Mouse (Mus musculus) embryo, embryonic 11.5 days (tissue): ENCODE measurements around the gene Ppcs.

ENCODE experiments used
- DNase-seq: peaks from one replicate; pipeline ENCODE4 v3.0.0-alpha.2; 2012; ENCODE audit warnings: low read depth, low spot score

Gene Ppcs

GRCm38 (mm10) chr4:119417894-119418293 is 4.3 kb downstream of the Ppcs start:
- DNase-seq = no peak

GRCm38 (mm10) chr4:119417270-119417669 is 5.0 kb downstream of the Ppcs start:
- no peak for DNase-seq

DNA sequence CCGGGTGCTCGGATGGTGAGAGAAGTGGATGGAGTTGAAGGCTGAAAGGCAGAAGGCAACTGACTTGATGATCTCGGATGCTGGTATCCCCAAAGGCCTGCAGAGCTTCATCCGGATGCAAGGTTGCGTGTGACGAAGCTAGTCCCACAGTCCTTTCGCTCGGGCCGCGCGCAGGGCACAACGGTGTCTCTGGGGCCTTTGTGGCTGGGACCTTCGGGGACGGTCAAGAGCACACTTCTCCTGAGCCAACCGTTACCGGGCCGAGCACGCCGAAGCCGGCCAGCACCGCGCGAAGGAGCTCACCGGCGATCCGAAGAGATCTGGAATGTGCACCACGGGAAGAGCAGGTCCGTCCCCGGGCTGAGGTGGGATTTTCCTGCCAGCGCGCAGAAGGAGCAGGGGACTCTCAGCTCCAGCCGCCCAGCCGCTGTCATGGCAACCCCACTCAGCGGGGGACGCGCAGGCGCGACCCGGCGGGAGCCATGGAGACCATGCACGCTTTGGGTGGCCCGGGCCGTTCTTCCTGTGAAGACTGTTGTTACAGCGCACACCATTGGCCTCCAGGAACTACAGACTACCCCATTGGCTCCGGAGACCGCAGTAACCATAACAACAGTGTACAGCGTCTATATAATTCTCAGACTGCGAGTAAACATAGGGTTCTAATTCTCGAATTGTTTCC is 7.0 kb downstream of the Ppcs start, which contains the start of gene Ccdc30:
Gene Ccdc30 (minus strand): TSS at position 450 of the 682 bp plus-strand sequence.
- DNase-seq = peak; percentile 89

DNA sequence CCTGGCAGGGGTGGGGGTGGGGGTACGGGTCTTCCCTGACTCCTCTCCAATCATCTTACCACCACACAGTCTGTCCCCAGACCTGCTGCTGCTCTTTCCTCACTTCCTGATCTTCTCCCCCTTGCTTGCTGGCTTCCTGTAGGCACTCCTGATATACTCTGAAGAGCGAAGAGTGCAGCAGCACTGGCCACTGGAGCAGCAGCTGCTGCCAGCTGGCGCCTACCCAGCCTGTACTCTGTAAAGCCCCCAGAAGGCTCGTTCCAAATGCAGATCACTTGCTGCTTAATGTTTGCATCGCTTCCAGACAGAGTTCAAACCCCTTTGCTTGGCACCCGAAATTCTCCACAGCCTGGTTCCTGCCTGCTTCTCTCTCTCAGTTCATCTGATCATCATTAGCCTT is 9.4 kb downstream of the Ppcs start:
- no peak for DNase-seq

DNA sequence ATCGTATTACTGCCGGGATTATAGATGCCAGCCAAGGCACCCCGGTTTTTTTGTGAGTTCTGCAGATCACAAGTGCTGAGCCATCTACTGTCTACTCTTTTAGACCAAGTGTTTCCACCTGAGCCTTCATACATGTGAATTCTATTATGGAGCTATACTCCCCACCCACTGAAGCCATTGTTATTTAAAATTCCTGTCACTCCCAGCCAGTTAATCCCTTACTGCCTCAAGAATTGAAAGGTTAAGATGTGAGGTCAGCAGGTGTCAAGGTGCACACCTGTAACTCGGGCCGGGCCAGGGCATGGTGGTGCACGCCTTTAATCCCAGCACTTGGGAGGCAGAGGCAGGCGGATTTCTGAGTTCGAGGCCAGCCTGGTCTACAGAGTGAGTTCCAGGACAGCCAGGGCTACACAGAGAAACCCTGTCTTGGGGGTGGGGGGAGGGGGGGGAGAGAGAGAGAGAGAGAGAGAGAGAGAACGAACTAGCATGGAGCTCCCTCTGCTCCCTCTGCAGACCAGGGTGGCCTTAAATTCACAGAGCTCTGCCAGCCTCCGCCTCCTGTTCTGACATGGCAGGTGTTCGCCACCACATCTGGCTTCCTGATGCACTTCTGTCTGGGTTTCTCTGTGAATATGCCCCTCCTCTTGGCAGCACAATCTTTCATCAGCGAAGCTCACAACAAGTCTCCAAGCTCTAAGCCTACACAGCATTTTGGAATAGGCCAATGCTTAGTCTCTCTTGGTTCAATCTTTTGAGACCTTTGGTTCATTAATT is 10.2 kb downstream of the Ppcs start:
- no peak for DNase-seq

- DNase-seq = no peak
These were observed 18.8 kb downstream of the Ppcs start for GRCm38 (mm10) chr4:119403431-119403830.

GRCm38 (mm10) chr4:119400896-119401295 is 21.3 kb downstream of the Ppcs start:
- no peak for DNase-seq

DNA sequence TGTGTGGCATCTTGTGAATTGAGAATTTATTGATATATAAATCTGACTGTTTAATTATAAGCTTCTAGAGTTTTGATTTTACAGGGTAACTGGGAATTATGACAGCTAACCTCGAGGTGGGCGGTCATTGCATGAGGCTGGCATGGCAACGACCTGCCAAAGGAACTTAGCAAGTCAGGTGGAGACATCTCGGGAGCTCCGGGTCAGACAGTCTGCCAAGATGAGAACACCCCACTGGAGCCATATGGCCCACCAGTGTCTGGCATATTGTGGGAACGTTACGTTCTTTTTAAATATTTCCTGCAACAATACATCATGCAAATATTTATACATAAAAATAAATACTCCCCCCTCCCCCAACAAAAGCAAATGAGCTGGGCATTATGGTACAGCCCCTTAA is 23.5 kb downstream of the Ppcs start:
- DNase-seq = no peak

GRCm38 (mm10) chr4:119390369-119390768 is 31.9 kb downstream of the Ppcs start:
- DNase-seq = peak; percentile 8

DNA sequence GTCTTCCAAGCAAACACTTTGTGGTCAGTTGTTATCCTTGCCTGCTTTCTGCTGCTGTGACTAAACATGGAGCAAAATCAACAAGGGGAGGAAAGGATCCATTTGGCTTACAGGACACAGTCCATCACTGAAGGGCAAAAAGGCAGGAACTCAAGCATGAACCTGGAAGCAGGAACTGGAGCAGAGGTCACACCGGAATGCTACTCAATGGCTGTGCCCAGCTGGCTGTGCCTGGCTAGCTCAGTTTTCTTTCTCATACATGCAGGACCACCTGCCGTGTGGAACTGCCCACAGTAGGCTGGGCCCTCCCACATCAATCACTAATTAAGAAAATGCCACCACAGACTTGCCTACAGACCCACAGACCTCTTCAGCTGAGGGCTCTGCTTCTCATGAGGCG is 33.0 kb downstream of the Ppcs start:
- no peak for DNase-seq

DNA sequence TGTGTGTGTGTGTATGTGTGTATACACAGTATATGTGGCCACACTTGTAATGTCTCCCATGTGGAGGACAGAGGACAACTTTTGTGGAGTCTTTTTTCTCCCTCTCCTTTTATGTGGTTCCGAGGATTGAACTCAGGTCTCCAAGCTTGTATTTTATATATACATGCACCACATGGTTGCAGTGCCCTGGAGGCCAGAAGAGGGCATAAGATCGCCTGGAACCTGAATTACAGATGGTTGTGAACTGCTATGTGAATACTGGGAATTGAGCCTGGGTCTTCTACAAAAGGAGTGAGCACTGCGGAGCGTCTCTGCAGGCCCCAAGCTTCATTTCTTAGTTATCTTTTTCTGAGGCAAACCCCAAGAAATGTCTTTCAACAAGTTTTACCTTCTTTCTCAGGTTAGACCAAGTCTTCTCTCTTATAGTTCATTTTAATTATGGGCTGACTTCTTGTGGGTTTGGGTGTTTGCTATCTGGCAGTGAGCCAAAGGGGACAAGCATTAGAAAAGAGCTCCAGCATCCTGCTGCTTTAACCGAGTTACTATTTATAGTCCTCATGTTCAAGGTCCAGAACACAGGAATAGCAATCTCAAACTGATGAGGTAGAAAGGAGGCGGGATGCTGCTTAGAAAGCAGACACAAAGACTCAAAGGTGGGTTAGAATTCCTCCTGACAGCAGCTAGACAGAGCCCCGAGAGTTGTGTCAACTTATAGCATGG is 40.6 kb downstream of the Ppcs start:
- DNase-seq = no peak

GRCm38 (mm10) chr4:119369460-119369859 is 52.8 kb downstream of the Ppcs start:
- no peak for DNase-seq
